Mouse (Mus musculus): ENCODE results near the gene Ccn1. TPM values are rescaled to one million over a fixed set of nuclear protein-coding genes. Genes with fewer than 3 reads are reported as not detected.

Gene Ccn1
- polyA plus RNA-seq, 1 experiment from 2014 or later, result 36.2 TPM

DNA sequence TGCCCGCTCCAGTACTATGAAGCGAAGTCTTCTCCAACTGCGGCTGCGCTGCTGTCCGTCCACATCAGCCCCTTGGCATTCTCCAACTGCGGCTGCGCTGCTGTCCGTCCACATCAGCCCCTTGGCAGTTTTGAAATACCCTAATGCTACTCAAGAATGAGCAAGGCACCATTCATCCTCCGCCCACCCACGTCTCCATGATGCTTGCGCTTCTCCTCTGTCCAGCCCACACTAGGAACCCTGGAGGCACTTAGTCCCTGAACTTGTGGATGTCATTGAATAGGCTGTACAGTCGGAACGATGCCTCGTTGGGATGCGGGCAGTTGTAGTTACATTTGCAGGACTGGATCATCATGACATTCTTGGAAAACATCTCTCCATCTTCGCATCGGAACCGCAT is 2.4 kb downstream of the Ccn1 start:
- no peak for DNase-seq (ENCODE audit: low spot score)
- Histone ChIP-seq H3K4me3 (peak overlapping the region; percentile 11; the same call in 1 of the 2 replicates), H3K27ac (replicated peaks) (no peak overlapping the region)

DNA sequence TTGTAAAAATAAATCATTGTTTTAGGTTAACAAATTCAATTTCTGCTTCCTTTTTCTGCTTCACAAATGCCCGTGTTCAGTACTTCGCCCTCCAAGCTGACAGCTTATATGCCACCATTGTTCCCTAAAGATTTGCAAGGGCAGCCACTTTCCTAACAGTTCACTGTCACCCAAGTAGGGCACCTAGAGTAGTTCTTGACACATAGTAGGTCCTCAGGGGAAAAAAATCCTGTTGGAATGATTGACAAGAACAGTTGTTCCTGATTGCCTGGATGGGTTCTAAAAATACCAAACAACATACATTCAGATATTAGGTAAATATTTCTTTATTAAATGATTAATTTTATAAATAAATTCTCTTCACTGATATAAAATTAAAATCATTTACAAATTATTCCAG is 3.1 kb downstream of the Ccn1 start:
- no peak for DNase-seq (ENCODE audit: low spot score)
- Histone ChIP-seq H3K9me3 (replicated peaks) (no peaks in the 10 kb centered on the region), H3K4me3 (peak overlapping the region; percentile 11; the same call in 1 of the 2 replicates), H3K36me3 (peaks cover 8% of the 10 kb centered on the region; the same call in 1 of the 2 replicates), H3K27ac (replicated peaks) (0 out of 2 replicates have a peak overlapping the region, but pooled peaks have one; percentile 6), H3K27me3 (ENCODE audit: low read depth, poor library complexity, severe bottlenecking) (peaks cover 67% of the 10 kb centered on the region), H3K4me1 (peaks cover 87% of the 10 kb centered on the region)
- 77% methylated on average over 2 of the region's 2 CpGs for WGBS

More for the DNA sequence above, 2.4 kb downstream of the Ccn1 start:
- Histone ChIP-seq H3K9me3 (replicated peaks) (no peaks in the 10 kb centered on the region), H3K27me3 (ENCODE audit: low read depth, poor library complexity, severe bottlenecking) (peaks cover 74% of the 10 kb centered on the region), H3K4me1 (peaks cover 94% of the 10 kb centered on the region), H3K36me3 (peaks cover 8% of the 10 kb centered on the region; the same call in 1 of the 2 replicates)
- WGBS, result 87% methylated on average over 18 of the region's 18 CpGs

DNA sequence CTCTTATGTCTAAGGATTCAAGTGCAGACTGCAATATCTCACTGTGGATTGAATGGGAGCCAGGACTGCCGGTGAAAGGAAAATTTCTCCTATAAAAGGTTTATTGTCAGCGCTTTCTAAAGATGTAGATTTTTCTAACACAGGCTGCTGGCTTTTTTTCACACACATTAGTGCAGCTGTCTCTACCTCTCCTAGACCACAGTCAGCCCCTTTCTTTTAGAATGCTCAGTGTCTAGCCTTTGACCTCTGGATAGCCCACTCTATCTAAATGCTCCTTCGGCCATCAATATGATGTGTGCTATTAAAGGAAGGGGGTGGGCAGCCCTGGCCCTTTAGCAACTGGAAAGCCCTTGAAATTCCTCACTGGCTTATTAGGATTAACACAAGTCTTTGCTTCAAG is 3.8 kb downstream of the Ccn1 start:
- H3K4me1 ChIP-seq, result peaks cover 80% of the 10 kb centered on the region
- 23% methylated on average over 3 of the region's 3 CpGs for WGBS
- peaks cover 60% of the 10 kb centered on the region for H3K27me3 ChIP-seq (ENCODE audit: low read depth, poor library complexity, severe bottlenecking)
- H3K27ac ChIP-seq (replicated peaks), result 0 out of 2 replicates have a peak overlapping the region, but pooled peaks have one; percentile 6
- no peaks in the 10 kb centered on the region for H3K9me3 ChIP-seq (replicated peaks)
- DNase-seq (ENCODE audit: low spot score), result peak; percentile 55
- H3K4me3 ChIP-seq, result no peak overlapping the region
- H3K36me3 ChIP-seq, result peaks cover 8% of the 10 kb centered on the region; the same call in 1 of the 2 replicates

DNA sequence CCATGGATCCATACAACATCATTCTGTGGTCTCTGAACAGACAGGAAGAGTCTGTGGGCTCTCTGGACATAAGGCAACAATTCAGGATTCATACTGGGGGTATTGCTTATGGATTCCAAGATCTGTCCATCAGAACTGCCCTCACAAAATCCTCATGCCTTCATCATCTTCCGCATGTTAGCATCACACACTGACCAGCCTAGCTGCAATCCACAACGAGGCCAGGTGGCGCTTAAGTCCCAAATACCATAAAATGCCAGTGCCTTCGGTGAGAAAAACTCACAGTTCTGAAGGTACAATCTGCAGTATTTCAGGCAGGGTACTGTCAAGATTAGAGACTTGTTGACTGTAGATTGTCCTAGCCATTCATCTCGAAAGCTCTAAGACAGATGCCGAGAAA is 4.3 kb downstream of the Ccn1 start:
- H3K36me3 ChIP-seq, result peaks cover 8% of the 10 kb centered on the region; the same call in 1 of the 2 replicates
- no peaks in the 10 kb centered on the region for H3K9me3 ChIP-seq (replicated peaks)
- peak overlapping the region; percentile 61; the same call in 1 of the 2 replicates for H3K27ac ChIP-seq (replicated peaks)
- WGBS, result 73% methylated on average over 6 of the region's 6 CpGs
- H3K4me1 ChIP-seq, result peaks cover 75% of the 10 kb centered on the region
- H3K4me3 ChIP-seq, result no peak overlapping the region
- no peak for DNase-seq (ENCODE audit: low spot score)
- H3K27me3 ChIP-seq (ENCODE audit: low read depth, poor library complexity, severe bottlenecking), result peaks cover 55% of the 10 kb centered on the region

DNA sequence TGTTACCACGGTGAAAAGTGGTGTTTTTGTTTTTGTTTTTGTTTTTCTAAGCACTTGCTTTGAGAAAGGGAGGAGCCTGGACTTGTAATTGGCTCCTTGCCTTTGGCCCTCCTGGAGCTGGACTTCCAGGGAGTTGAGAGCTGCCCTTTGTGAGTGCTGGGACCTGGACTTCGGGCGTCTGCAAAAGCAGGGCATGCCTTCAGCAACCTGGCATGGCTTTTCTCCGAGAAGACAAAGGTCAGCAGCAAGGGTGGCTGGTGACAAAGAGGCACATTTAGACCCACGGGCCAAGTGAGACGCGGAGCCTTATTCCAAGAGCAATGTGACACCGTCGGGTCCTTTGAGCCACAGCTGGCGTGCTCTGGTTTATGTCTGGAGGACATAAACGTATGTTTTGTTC is 6.9 kb downstream of the Ccn1 start:
- peaks cover 49% of the 10 kb centered on the region for H3K4me1 ChIP-seq
- H3K27ac ChIP-seq (replicated peaks), result no peak overlapping the region
- peaks cover 8% of the 10 kb centered on the region; the same call in 1 of the 2 replicates for H3K36me3 ChIP-seq
- WGBS, result 62% methylated on average over 11 of the region's 11 CpGs
- DNase-seq (ENCODE audit: low spot score), result no peak
- no peak overlapping the region for H3K4me3 ChIP-seq
- H3K9me3 ChIP-seq (replicated peaks), result no peaks in the 10 kb centered on the region
- peaks cover 46% of the 10 kb centered on the region for H3K27me3 ChIP-seq (ENCODE audit: low read depth, poor library complexity, severe bottlenecking)

DNA sequence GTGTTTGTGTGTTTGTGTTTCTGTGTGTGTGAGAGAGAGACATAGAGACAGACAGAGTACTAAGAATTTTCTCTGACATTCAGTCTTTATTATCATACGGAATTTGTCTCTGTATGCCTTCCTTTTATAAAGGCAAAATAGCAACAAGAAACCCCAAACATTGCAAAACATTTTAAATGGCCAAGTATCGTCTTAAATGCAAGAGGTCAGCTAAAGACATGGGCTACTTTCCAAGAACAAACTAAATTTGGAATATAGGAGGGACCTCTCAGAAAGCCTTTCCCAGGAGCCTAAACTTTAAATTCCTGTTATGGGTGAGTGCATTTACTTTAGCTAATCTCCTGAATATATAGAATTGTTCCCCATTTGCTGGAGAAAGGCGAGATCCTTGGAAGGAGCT is 7.9 kb downstream of the Ccn1 start:
- Histone ChIP-seq H3K27ac (replicated peaks) (no peak overlapping the region), H3K36me3 (no peaks in the 10 kb centered on the region), H3K9me3 (replicated peaks) (no peaks in the 10 kb centered on the region), H3K4me1 (peaks cover 39% of the 10 kb centered on the region), H3K4me3 (no peak overlapping the region), H3K27me3 (ENCODE audit: low read depth, poor library complexity, severe bottlenecking) (peaks cover 42% of the 10 kb centered on the region)
- WGBS, result 80% methylated on average over 3 of the region's 3 CpGs
- no peak for DNase-seq (ENCODE audit: low spot score)

DNA sequence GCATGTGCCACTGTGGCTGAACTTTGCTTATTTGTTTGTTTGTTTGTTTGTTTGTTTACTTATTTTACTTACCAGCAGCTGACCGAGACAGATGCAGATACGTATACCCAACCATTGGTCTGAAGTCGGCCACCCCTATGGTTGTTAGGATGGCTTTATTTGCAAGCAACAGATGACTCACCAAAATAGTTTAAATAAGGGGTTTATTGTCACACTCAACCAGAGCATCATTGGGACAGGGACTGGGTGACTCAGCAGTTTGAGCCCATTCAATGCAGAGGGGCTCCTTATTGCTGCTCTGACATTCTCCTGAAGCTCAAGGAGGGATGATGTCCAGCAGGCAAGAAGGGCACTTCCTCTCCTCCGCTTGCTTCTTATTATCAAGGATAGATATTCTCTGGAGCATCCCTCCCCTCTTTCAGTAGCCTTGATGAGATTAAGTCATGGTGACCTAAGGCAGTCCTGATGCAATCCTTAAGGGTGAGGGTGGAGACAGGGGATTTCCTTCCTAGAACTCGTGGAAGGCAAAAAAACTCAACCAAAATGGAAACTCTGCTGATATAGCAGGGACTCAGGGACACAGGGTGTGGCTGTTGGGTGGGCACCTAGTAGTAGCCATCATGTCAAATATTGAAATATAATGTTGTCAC is 8.6 kb downstream of the Ccn1 start:
- peaks cover 32% of the 10 kb centered on the region for H3K4me1 ChIP-seq
- H3K9me3 ChIP-seq (replicated peaks), result no peaks in the 10 kb centered on the region
- WGBS, result 82% methylated on average over 5 of the region's 5 CpGs
- H3K4me3 ChIP-seq, result no peak overlapping the region
- H3K36me3 ChIP-seq, result no peaks in the 10 kb centered on the region
- no peak overlapping the region for H3K27ac ChIP-seq (replicated peaks)
- peaks cover 42% of the 10 kb centered on the region for H3K27me3 ChIP-seq (ENCODE audit: low read depth, poor library complexity, severe bottlenecking)
- DNase-seq (ENCODE audit: low spot score), result no peak

DNA sequence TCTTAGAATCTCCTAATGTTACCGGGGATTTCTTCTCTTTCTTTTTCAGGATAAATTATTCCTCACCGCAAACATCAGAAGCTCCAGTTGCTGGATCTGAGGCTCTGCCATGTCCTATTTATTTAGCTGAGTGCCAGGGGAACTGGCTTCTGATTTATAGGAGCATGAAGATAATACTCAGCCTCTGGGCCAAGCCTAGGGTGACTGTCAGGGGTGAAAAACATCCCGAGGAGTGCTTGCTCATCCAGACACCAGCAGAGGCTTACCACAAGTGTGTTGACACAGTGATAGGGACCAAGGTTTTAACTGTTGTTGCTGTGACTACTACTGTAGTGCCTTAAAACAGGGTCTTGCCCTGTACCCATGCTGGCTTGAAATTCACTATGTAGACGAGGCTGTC is 9.2 kb downstream of the Ccn1 start:
- DNase-seq (ENCODE audit: low spot score), result no peak
- Histone ChIP-seq H3K27me3 (ENCODE audit: low read depth, poor library complexity, severe bottlenecking) (peaks cover 42% of the 10 kb centered on the region), H3K9me3 (replicated peaks) (no peaks in the 10 kb centered on the region), H3K4me1 (peaks cover 26% of the 10 kb centered on the region), H3K36me3 (no peaks in the 10 kb centered on the region), H3K27ac (replicated peaks) (no peak overlapping the region), H3K4me3 (no peak overlapping the region)
- WGBS, result 84% methylated on average over 4 of the region's 4 CpGs

DNA sequence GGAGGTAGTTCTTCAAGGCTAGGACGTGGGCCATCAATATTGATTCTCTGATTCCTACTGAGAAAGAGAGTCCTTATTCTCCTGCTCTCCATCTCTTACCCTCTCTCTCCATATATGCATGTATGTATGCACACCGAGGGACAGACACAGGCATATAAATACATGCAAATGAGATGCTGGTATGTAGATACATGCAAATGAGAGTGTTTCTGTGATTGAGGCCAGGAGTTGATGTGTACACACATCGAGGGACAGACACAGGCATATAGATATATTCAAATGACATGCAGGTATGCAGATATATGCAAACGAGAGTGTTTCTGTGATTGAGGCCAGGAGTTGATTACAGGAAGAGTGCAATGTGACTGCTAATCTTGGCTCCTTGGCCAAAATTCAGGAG is 9.6 kb downstream of the Ccn1 start:
- Histone ChIP-seq H3K36me3 (no peaks in the 10 kb centered on the region), H3K27me3 (ENCODE audit: low read depth, poor library complexity, severe bottlenecking) (peaks cover 42% of the 10 kb centered on the region), H3K9me3 (replicated peaks) (no peaks in the 10 kb centered on the region), H3K4me1 (peaks cover 22% of the 10 kb centered on the region), H3K4me3 (no peak overlapping the region), H3K27ac (replicated peaks) (no peak overlapping the region)
- DNase-seq (ENCODE audit: low spot score), result no peak
- WGBS, result 87% methylated on average over 4 of the region's 4 CpGs

DNA sequence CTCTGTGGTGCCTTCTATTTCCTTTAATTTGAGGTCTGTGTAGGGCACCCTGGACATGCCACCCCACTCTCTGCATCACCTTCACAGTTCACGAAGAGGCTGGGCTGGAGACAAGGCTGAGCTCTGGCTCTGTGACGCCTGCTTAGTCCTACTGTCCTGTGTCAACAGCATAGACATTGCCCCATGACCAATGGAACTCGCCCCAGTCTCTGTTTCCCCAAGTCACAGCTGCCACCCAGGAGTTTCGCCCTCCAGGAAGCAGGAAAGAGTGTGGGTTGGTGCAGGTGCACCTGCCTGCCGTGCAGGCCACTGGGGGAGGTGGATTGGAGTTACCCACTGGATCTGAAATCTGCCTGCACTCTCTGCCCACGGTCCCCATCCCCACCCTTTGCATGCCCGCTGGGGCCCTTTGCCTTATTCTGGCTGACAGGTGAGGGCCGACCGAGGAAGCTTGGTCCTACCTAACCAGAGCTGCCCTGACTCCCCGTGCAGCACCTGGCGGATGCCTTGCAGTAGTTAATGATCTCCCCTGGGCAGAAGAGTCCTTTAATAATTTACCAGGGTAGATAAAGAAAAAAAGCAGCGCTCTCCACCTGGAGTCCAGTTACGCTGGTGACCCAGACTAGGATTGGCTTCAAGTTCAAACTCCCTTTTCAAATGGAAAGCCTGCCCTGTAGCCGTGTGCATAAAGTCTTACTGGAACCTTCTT is 15.6 kb downstream of the Ccn1 start:
- no peaks in the 10 kb centered on the region for H3K36me3 ChIP-seq
- H3K9me3 ChIP-seq (replicated peaks), result no peaks in the 10 kb centered on the region
- 81% methylated on average over 14 of the region's 14 CpGs for WGBS
- H3K4me3 ChIP-seq, result no peak overlapping the region
- no peak for DNase-seq (ENCODE audit: low spot score)
- H3K27me3 ChIP-seq (ENCODE audit: low read depth, poor library complexity, severe bottlenecking), result peaks cover 19% of the 10 kb centered on the region
- H3K4me1 ChIP-seq, result peaks cover 13% of the 10 kb centered on the region
- H3K27ac ChIP-seq (replicated peaks), result no peak overlapping the region

DNA sequence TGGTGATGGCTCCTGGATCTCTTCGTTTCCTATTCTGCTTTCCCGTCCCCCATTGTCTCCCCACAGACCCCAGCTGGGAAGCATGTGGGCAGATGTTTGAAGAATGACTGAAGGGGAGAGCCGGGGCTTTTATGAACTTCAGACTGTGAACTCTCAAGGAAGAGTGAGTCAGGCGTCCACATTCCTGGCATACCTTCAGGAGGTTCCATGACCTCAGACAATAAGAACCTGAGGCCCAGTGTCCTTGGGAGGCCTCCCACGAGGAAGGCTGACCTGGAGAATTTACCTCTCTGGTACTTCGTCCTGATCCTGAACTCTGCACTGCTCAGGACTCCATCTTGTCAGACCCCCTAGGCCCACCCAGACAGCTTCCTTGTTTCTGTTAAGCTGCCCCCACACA is 16.9 kb downstream of the Ccn1 start:
- DNase-seq (ENCODE audit: low spot score), result no peak
- H3K27ac ChIP-seq (replicated peaks), result peak overlapping the region; percentile 34; the same call in 1 of the 2 replicates
- WGBS, result 33% methylated on average over 6 of the region's 6 CpGs
- H3K4me1 ChIP-seq, result peaks cover 20% of the 10 kb centered on the region
- no peaks in the 10 kb centered on the region for H3K36me3 ChIP-seq
- peaks cover 6% of the 10 kb centered on the region for H3K27me3 ChIP-seq (ENCODE audit: low read depth, poor library complexity, severe bottlenecking)
- H3K4me3 ChIP-seq, result no peak overlapping the region
- no peaks in the 10 kb centered on the region for H3K9me3 ChIP-seq (replicated peaks)

DNA sequence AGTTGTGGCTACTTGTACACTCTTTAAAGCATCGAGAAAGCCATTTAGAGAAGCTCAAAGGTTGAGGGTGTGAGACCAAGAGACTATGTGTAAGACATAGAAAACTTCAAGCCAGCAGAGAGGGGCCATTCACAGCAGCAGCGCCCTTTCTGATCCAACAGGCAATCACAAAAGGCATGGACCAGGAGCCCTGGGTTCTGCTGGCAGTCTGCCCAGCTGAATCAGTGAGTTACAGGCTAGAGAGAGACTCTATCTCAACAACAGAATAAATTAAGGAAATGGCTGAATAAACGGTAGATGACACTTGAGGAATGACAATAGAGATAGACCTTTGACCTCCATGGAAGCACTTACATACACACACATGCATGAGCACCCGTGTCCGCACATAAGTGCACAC is 21.1 kb downstream of the Ccn1 start:
- no peaks in the 10 kb centered on the region for H3K9me3 ChIP-seq (replicated peaks)

DNA sequence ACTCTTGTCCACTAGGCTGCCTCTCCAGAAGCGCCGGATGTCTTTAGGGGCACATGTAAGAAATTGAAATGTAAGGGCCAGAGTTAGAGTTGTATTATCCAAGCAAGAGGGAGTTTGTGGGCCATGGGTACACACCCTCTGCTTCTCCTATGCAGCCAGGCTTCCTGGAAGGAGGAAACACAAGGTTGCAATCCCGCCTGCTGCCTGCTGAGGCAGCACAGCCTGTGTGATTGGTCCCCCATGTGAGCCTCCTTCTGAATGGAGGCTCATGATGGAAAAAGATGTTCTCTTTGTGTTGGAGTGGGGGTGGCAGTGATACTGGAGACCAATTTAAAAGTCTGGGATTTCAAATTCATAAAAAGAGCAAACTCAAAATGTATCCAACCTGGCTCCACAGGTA is 22.0 kb downstream of the Ccn1 start:
- no peaks in the 10 kb centered on the region for H3K9me3 ChIP-seq (replicated peaks)
- no peak overlapping the region for H3K27ac ChIP-seq (replicated peaks)
- H3K4me3 ChIP-seq, result no peak overlapping the region
- no peaks in the 10 kb centered on the region for H3K36me3 ChIP-seq
- peaks cover 13% of the 10 kb centered on the region for H3K4me1 ChIP-seq
- WGBS, result 69% methylated on average over 3 of the region's 3 CpGs
- no peaks in the 10 kb centered on the region for H3K27me3 ChIP-seq (ENCODE audit: low read depth, poor library complexity, severe bottlenecking)
- peak; percentile 53 for DNase-seq (ENCODE audit: low spot score)

More for the DNA sequence above, 21.1 kb downstream of the Ccn1 start:
- Histone ChIP-seq H3K27me3 (ENCODE audit: low read depth, poor library complexity, severe bottlenecking) (no peaks in the 10 kb centered on the region), H3K4me1 (peaks cover 20% of the 10 kb centered on the region), H3K4me3 (no peak overlapping the region), H3K36me3 (no peaks in the 10 kb centered on the region), H3K27ac (replicated peaks) (no peak overlapping the region)
- no peak for DNase-seq (ENCODE audit: low spot score)
- 84% methylated on average over 5 of the region's 5 CpGs for WGBS

Measured in midbrain, embryonic 10.5 days (tissue).